Mouse (Mus musculus) retina, postnatal 1 day (tissue): ENCODE data around the gene Srm.

Source experiments
- DNase-seq: peaks from one replicate; pipeline ENCODE4 v3.0.0-alpha.2; 2012

The Srm gene

DNA sequence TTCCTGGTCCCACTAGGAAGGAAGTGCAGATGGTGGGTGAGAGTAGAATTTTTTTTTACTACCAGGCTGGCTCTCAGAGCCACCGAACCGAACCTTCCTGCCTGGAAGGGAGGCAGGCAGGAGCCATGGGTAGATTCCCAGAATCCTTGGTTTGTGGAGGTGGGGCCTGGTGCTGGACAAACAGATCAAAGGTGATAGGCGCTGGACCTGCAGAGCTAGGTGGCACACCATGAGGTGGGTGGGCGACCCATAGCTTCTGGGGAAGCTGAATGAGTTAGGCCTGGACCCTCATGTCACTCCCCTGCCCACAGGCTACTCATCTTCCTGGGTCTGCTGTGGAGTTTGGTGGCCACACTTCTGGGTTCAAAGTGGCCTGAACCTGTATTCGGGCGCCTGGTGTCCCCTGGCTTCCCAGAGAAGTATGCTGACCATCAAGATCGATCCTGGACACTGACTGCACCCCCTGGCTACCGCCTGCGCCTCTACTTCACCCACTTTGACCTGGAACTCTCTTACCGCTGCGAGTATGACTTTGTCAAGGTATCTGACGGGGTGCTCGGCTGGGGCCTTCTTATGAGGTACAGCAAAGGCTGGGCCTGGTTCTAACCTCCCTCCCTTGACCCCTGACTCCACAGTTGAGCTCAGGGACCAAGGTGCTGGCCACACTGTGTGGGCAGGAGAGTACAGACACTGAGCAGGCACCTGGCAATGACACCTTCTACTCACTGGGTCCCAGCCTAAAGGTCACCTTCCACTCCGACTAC lies 11.2 kb downstream of the Srm start, which contains the start of gene Masp2:
Gene Masp2, plus strand, starts transcription at position 198 of the 764 bp plus-strand sequence.
- DNase-seq: no peak

DNA sequence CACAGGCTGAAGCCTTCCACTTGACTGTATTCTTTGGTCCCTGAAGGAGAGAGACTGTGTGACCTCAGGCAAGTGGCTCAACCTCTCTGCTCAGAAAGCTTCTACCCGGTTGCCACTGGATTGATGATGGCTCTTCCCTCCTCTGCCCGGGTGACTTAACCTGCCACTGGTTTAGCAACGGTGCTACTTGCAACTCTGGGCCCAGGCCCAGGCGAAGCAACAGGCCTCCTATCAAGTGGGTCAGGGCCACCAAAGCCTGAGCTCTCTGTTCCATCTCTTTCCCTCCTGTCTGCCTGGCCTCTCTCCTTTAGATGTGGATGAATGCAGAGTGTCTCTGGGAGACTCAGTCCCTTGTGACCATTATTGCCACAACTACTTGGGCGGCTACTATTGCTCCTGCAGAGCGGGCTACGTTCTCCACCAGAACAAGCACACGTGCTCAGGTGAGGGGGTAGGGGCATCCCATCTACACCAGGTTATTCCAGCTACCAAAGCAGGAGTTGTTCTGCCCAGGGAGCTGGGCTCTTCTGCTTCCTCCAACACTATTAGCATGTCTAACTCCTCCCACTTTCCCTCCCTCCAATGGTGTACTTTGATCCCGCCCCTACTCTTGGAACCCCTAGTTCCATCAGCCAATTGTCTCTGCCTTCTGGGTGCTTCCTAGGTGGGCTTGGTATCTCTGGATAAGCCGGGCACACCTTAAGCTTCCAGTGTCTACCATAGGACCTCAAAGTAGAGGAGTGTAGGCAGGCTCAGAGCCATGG lies 12.3 kb downstream of the Srm start:
- no peak for DNase-seq

DNA sequence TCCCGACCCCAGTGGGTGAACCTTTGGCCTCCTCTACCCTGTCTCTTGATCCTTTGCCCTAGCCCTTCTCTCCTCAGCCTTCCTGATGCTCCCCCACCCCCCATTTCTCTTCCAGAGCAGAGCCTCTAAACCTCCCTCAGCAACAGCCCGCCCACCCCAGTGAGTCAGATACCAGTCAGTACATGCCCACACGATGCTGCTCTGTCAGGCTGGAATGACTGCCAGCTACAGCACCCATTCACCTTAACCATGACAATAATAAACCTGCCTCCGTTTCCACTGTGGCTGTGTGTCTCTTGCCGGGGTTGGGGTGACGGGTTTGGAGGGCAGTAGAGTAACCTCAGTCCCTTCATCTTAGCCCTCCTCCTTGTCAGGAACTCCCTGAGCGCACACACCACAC lies 12.8 kb downstream of the Srm start:
- no peak for DNase-seq

DNA sequence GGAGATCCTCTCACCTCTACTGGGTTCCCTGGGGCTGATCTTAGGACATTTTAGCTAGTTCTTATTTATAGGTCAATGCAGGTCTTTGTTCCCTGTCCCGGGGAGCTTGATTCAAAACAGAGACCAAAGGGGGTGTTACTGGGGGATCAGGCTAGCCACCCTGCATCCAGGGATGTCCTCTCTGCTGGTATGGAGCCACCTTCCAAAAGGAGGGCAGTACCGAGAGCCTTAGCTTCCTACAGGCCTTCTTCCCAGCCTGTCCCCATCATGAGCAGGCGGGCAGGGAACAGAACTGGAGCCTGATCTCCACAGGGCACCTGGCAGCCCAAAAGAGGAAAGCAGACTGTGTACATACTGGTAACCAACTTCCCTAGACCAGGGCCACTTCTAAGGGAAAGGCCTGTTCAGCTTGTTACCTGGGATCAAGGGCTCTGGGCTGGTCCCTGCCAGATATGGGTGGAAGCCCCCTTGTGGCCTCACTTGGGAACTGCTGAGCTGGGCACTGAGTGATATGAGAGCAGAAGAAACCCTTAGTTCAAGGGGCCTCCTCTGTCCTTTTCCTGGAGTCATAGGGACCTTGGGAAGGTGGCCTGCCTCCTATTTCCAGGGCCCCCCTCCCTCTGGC lies 13.3 kb downstream of the Srm start:
- DNase-seq: peak; percentile 72

DNA sequence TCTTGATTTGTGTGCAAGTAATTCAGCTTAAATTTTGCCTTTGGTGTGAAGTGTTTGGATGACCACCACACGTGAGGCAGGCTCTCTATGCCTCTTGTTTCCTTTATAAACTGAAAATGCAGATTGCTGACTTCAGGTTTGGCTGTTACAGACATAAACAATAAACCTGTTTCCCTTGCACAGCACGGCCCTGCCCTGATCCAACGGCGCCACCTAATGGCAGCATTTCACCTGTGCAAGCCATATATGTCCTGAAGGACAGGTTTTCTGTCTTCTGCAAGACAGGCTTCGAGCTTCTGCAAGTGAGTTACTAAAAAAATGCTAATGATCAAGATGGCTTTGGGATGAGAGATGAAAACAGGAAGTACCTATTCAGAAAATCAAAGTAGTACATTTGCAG lies 16.5 kb downstream of the Srm start:
- peak; percentile 75 for DNase-seq

DNA sequence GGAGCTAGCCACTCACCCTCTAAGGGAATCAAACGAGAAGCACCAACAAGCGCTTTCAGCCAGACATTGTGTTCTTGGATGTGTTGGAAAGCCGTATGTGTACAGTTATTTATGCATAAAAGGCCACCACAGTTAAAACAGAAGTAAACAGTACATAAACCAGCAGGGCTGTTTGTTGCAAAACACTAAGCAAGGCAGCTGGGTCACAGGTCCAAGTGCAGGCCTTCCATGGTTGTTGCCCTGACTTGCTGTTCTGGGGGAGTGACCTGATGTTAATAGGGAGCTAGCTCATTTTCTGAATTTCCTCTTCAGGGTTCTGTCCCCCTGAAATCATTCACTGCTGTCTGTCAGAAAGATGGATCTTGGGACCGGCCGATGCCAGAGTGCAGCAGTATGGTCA lies 18.5 kb downstream of the Srm start:
- DNase-seq: no peak

DNA sequence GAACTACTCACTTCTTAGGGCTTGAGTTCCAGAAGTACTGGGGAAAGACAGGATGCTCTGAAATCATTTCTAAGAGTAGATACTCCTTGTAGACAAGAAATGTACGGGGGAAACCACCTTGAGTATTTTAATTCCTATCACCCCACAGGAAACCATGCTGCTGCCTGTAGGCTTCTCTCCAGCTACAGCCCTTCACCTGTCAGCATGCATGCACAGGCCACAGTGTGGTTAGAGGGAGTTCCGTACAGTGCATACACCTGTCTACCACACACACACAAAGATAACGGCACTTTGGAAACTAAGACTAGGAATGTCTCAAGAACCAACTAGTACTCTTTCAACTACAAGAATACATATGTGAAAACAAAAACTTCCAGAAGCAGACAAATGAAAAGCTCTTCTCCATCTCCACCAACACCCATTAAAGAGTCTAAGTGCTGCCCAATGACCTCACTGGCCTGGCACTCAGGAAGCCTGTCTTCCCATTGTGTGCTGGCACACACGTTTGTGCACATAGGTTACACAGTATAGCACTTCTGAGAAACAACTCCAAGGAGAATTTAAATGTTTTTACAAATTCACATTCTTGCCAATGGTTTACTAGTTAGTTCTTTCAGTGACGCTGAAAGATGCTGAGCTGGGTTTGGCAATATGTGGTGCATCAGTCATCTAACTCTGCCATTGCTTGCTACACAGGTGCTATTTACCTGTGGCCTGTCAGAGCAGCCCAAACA lies 19.5 kb downstream of the Srm start:
- DNase-seq: no peak

DNA sequence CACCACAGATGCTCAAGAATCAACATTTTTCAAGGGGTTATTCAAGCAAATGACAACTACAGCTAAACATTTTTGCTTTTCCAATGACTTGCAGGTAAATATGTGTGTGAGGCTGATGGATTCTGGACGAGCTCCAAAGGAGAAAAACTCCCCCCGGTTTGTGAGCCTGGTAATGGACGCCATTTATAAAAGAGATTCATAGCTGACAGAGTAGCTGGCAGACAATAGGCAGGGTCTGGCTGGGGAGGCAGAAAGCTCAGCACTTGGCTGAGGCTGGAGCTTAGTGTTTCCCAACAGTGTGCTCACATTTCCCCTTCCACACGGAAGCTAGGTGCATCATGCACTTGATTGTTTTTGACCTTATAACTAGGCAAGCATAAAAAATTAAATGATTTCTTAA lies 21.3 kb downstream of the Srm start:
- no peak for DNase-seq

DNA sequence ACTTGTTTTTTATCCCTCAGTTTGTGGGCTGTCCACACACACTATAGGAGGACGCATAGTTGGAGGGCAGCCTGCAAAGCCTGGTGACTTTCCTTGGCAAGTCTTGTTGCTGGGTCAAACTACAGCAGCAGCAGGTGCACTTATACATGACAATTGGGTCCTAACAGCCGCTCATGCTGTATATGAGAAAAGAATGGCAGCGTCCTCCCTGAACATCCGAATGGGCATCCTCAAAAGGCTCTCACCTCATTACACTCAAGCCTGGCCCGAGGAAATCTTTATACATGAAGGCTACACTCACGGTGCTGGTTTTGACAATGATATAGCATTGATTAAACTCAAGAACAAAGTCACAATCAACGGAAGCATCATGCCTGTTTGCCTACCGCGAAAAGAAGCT lies 22.4 kb downstream of the Srm start:
- DNase-seq: no peak

DNA sequence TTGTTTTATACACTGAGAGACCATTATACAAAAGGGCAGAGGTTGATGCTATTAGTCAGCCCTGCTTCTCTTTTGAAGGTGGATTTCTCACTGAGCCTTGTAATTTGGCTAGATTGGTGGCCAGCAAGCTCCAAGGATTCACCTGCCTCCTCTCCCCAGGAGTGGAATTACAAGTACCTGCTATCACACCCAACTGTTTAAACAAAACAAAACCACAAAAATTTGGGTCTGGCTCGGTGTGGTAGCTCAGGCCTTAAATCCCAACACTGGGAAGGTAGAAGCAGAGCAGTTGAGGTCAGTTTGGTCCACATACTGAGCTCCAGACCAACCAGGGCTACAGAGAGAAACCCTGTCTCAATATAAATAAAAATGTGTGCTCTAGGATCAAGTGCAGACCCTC lies 28.5 kb downstream of the Srm start:
- DNase-seq: no peak

DNA sequence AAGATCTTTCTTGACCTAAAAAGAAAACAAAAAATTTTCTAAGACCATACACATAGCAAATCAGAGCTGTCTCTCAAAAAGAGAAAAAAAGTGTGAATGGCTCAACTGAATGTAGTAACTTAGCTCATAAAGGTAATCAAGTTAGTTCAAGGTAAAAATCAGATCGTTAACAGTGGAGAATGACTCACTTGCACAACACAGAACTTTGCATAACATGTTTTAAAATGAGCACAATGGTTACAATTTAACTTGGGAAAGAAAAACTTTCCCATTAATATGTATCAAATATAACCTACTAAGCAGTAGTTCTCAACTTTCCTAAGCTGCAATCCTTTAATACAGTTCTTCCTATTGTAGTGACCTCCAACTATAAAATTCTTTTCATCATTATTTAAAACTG lies 29.4 kb downstream of the Srm start:
- no peak for DNase-seq

DNA sequence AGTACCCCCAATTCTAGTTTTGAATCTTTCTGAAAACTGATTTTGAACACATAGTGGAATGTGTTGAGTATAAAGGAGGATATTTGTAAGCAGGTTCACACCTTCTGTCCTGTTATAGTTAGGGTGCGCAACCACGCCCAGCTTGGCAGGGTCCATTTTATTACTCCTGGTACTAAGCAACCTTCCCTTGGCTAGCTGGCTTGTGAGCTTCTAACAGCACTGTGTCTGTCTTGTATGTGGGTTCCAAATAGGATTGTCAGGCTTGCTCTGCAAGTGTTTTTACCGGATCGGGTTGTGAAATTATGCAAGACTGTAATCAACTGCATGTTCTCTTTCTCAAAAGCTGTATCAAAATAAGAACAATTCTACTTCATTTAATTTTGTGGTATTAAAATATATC lies 31.2 kb downstream of the Srm start:
- DNase-seq: no peak

DNA sequence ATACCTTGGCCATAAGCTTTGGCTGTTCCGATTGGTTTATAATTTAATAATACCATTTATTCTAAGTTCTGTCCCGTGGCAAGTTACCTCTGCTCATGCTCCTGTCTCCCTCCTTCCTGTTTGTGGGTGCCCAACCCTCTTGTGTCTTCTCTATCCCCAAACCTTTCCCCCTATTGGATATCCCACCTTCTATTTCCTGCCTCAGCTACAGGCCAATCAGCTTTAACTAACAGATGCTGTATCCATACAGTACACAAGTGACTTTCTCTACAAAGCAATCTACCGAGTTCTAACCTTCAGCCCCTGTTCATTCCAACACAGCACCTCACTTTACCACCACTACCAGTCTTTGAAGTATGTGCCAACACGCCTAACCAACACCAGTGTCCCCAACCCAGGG lies 32.3 kb downstream of the Srm start:
- DNase-seq: no peak

DNA sequence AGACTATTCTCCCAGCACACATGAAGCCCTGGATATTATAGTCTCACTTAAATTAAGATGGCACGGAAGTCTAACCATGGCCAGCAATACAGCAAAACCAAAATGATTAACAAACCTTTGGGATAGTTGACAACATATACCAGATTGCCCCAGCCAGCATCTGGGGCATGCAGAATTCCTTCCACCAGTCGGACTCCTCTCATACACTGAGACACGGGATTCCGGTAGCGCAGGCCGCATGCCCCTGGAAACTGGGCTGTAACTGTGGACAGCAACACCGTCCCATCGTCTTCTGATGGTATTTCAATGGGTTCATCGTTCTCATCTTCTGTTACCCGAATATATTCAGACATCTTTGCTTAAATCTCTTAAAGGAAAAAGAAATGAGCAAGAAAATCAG lies 33.7 kb downstream of the Srm start:
- DNase-seq: no peak

DNA sequence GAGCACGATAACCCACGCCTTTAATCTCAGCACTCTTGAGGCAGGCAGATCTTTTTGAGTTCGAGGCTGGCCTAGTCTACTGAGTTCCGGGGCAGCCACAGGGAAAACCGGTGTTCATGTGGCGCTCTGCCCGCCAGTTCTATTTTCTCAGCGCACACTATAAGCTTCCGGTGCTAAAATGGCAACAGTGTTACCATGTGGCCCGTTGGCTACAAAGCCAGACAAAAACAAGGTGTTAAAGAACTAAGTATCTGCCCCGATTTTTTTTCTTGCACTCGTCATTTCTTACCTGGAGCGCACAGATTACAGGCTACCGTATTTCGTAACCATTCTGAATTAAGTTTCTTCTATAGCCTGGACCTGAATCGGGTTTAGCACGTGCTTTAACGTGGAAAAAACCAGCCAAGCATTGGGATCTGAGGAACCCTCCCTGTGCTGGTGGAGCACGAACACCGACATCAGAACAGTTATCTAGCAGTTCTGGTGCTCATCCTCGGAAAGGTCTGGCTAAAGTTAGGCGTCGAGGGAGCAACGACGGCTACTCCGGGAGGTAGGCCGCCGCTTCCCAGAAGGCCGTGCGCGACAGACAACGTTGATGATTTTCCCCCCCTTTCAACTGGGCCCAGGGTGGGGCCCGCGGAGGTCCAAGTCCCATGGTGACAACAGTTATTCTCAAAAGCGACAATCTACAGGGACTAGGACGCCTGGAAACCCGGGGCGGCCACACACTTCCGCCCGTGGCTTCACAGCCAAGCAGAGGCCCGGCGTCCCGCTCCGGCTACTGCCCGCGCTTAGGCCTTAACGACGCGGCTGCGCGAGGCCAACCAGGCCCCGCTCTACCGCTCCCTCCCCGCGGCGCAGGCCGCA lies 34.7 kb downstream of the Srm start:
- peak; percentile 45 for DNase-seq

DNA sequence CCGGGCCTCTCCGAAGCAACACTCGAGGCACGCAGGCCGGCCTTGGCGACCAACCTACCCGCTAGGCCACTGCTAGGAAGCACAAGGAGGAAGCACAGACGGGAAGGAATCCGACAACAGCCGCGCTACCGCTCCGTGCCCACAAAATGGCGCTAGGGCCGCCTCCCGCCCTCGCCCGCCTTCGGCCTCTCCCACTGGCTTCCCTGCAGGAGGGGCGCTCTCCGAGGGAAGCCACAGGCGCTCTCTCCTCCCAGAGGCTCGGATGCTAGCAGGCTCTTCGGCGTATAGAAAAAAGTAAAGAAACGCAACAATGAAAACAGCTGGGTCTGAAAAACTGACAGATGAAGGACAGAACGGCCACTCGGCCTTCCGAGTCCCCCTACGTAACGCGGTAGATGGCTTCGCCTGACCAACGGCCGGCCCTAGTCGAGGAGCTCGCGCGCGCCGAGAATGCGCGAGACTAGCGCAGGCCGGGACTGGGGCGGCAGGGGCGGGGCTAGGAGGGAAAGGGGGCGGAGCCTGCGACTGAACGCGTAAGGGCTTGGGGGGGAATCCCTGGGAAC lies 35.4 kb downstream of the Srm start, which contains the start of gene Tardbp:
Gene Tardbp, minus strand, starts transcription at position 397 of the 563 bp plus-strand sequence.
- peak; percentile 97 for DNase-seq

DNA sequence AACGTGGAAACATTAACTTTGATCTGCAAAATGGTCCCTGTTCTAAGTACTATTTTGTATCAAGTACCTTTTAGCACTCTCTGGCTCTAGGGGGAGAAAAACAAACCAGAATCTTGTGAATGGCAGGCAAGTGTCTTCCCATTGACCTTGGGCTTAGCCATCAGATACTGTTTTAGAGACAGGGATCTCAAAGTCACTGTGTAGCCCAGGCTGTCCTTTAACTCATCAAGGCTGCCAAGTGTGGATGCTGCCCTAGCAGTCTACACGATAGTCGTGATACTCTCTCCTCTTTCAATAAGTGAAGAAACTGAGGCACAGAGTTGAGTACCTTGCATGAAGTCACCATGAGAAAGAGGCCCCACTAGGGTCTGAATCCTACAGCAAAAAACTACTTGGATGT lies 35.9 kb downstream of the Srm start:
- no peak for DNase-seq

DNA sequence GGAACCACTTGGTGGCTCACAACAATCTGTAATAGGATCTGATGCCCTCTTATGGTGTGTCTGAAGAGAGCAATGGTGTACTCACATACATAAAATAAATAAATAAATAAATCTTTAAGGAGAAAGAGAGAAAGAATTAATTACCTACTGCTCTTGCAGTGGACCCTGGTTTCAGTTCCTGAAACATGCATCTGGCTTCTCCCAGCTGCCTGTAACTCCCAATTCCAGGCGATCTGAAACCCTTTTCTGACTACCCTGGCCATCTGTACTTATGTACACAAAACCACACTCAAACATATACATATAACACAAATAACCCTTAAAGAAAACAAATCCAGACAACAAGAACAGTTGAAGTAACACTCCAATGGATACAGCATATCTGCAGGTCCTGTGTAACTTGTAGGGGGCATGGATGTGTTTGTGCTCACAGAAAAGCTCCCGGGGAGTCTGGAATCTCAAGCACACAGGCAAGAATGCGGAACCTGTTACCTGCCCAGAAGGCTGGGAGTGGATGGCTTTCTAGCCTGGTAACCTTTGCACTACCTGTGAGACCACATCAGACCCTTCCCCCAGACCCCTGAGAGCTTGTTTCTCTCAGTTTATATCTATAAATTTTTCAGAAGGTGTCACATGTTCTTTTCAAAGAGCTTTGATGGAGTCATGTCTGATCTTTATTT lies 40.9 kb downstream of the Srm start:
- DNase-seq: no peak

DNA sequence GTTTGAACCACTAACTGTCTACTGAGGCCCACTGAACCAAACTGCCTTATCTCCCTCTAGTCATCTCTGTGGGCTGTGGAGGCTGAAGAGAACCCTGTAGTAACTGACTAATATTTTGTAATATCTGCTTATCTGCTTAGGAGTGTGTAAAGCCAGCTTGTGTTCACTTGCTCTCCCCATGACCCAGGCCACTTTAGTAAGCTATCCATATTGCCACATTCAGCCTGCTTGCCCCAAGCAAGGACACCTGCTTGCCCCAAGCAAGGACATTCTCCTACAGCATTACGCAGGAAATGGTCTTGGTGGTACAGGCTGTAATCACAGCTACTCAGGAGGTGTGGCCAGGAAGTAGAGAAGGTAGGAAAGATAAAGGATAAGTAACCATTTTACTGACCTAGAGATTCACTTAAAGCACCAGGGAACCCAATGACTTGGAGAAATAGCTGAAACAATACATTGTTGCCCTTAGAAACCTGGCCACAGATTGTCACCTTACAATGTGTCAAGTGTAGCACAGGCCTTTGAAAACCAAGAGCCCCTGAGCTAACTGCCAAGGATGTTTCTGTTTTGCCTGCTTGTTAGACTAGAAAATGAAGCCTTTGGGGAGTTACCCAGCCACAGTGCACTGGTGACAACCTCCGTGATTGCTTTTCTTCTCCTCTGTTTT lies 42.2 kb downstream of the Srm start:
- no peak for DNase-seq

DNA sequence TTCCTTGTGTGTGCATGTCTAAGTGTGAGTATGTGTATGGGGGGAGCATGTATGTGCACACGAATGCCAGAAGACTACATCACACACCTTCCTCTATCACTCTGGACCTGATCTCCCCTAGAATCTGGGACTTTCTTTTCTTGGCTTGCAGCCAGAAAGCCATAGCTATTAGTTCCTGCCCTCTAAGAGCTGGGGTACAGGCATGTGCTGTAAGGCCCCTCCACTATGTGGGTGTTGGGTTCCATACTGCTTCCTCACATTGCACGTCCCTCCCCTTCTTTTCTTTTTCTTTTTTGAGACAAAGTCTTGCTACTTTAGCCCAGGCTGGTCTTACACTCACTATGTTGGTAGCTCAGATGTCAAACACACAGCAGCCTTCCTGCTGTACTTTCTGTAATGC lies 44.0 kb downstream of the Srm start:
- no peak for DNase-seq

DNA sequence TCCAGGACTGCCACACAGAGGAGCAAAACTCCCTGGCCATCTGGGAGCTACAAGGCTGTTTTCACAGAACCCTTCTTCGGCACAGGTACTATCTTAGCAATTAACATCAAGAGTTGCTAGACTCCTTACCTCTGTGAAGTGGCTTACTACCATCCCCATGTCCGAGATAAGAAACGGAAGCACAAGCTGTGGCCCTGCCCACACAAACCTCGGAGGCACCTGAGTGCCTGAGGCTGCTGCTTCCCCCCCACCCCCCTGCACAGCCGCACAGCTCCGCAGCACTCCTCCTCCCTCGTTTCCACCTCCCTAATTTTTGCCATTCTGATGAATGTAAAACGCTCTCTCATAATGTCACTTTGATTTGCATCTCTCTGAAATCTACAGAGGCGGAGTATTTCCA lies 47.0 kb downstream of the Srm start:
- DNase-seq: no peak
